Mouse (Mus musculus) ES-E14 (cell line): Measurements from ENCODE around the gene Esr1. TPM values are rescaled to one million over a fixed set of nuclear protein-coding genes. Genes with fewer than 3 reads are reported as not detected.

Source experiments
- DNase-seq: peaks from one replicate; pipeline ENCODE4 v3.0.0-alpha.2; 2013; ENCODE audit warnings: low read depth, low spot score
- H3K27ac ChIP-seq: 2 replicates; pipeline ENCODE4 v1.5.1; 2012; ENCODE audit warnings: low read depth, mild to moderate bottlenecking, low read length, moderate library complexity, mixed read lengths; ENCODE audit not compliant: poor library complexity, insufficient read depth, severe bottlenecking
- H3K36me3 ChIP-seq: 2 replicates; pipeline ENCODE4 v1.6.1; 2012; ENCODE audit warnings: mild to moderate bottlenecking, low read length, moderate library complexity, mixed read lengths; ENCODE audit not compliant: control insufficient read depth, poor library complexity, insufficient read depth, severe bottlenecking
- H3K4me1 ChIP-seq, 2 experiments: fragments of 150-350 bp in 1 of 2; sonication (generic) in 1 of 2; 2 replicates each; pipeline ENCODE4 v1.6.1; 2012; ENCODE audit warnings: low read length in 2 of 2, mild to moderate bottlenecking in 1 of 2, mixed read lengths in 1 of 2; ENCODE audit not compliant: control insufficient read depth in 2 of 2, insufficient read depth in 2 of 2, poor library complexity in 1 of 2
- H3K4me3 ChIP-seq, 2 experiments: fragments of 150-350 bp in 1 of 2; sonication (generic) in 1 of 2; 2 replicates each; pipeline ENCODE4 v1.5.1; 2012; ENCODE audit warnings: low read length in 2 of 2, low read depth in 1 of 2, mild to moderate bottlenecking in 1 of 2, mixed read lengths in 1 of 2; ENCODE audit not compliant: insufficient read depth in 1 of 2, poor library complexity in 1 of 2, severe bottlenecking in 1 of 2
- H3K9ac ChIP-seq: 2 replicates; pipeline ENCODE4 v1.6.1; 2012; ENCODE audit warnings: low read depth, mild to moderate bottlenecking, low read length, mixed read lengths; ENCODE audit not compliant: poor library complexity, insufficient read depth, severe bottlenecking
- H3K9me3 ChIP-seq: fragments of 150-350 bp; sonication (generic); 2 replicates; pipeline ENCODE4 v1.6.1; 2012; ENCODE audit warnings: low read depth, mild to moderate bottlenecking, low read length; ENCODE audit not compliant: control insufficient read depth, insufficient read depth
- CHD2 ChIP-seq: IDR thresholded peaks from 2 replicates; pipeline ENCODE4 v1.6.1; 2014; ENCODE audit warnings: mild to moderate bottlenecking, low read depth, low read length, inconsistent platforms
- HCFC1 ChIP-seq: IDR thresholded peaks from 2 replicates; pipeline ENCODE4 v1.6.1; 2012; ENCODE audit warnings: low read length, inconsistent platforms, borderline replicate concordance; ENCODE audit not compliant: insufficient read depth
- MAFK ChIP-seq: IDR thresholded peaks from 2 replicates; pipeline ENCODE4 v1.6.1; 2014; ENCODE audit warnings: mild to moderate bottlenecking, low read depth, low read length, inconsistent platforms; ENCODE audit not compliant: insufficient read depth
- ZC3H11A ChIP-seq: IDR thresholded peaks from 2 replicates; pipeline ENCODE4 v1.6.1; 2012; ENCODE audit warnings: low read depth, mild to moderate bottlenecking, inconsistent platforms, low read length, borderline replicate concordance
- ZNF384 ChIP-seq: IDR thresholded peaks from 2 replicates; pipeline ENCODE4 v1.6.1; 2012; ENCODE audit warnings: low read depth, low read length, inconsistent platforms
- in situ Hi-C, 2 experiments: fragments of 600-800 bp; cut with MboI; formaldehyde crosslinking; loops; one replicate each; pipeline ENCODE4 v1.15.1; 2025; ENCODE audit warnings: low sequenced_read_pairs in 2 of 2, inconsistent platforms in 1 of 2; ENCODE audit not compliant: unreplicated experiment in 2 of 2
- total RNA-seq: library from RNA; depleted of rRNA; stranded (reverse); fragments of 300-350 nt; gene quantifications from 2 replicates; pipeline ENCODE4 v1.2.3, GENCODE M21; 2012

Gene Esr1
- total RNA-seq, 1 experiment: 0.09 TPM

- DNase-seq: no peak
- H3K27ac ChIP-seq: no peak overlapping the region
- TF ChIP-seq ZNF384: no peak
- TF ChIP-seq MAFK: no peak
- no peak for TF ChIP-seq CHD2
- no peak for TF ChIP-seq ZC3H11A
- no peak for TF ChIP-seq HCFC1
- no peaks in the 10 kb centered on the region for H3K4me1 ChIP-seq
- no peak overlapping the region for H3K9ac ChIP-seq
- in situ Hi-C loops: no loop called here
- no peak overlapping the region for H3K4me3 ChIP-seq
- H3K9me3 ChIP-seq: no peaks in the 10 kb centered on the region
- no peaks in the 10 kb centered on the region for H3K36me3 ChIP-seq
These were observed 365.2 kb downstream of the Esr1 start for GRCm38 (mm10) chr10:4976557-4976956.

- Histone ChIP-seq H3K9ac (no peak overlapping the region), H3K9me3 (no peaks in the 10 kb centered on the region), H3K27ac (no peak overlapping the region), H3K36me3 (no peaks in the 10 kb centered on the region), H3K4me3 (no peak overlapping the region), H3K4me1 (no peaks in the 10 kb centered on the region)
- no peak for TF ChIP-seq MAFK
- DNase-seq: no peak
- in situ Hi-C loops: no loop called here
These were observed 366.0 kb downstream of the Esr1 start for GRCm38 (mm10) chr10:4977374-4977773.

GRCm38 (mm10) chr10:4983919-4984318, 372.5 kb downstream of the Esr1 start:
- no peak for DNase-seq
- TF ChIP-seq HCFC1 (no peak), ZC3H11A (no peak), CHD2 (no peak), MAFK (no peak), ZNF384 (no peak)
- Histone ChIP-seq H3K9ac (no peak overlapping the region), H3K27ac (no peak overlapping the region), H3K4me1 (no peaks in the 10 kb centered on the region), H3K36me3 (no peaks in the 10 kb centered on the region), H3K9me3 (no peaks in the 10 kb centered on the region), H3K4me3 (no peak overlapping the region)
- in situ Hi-C loops: no loop called here

GRCm38 (mm10) chr10:4993802-4994201, 382.4 kb downstream of the Esr1 start:
- H3K9ac ChIP-seq: no peak overlapping the region
- H3K4me1 ChIP-seq: no peaks in the 10 kb centered on the region
- H3K4me3 ChIP-seq: no peak overlapping the region
- H3K27ac ChIP-seq: no peak overlapping the region
- TF ChIP-seq HCFC1: no peak
- TF ChIP-seq ZC3H11A: no peak
- TF ChIP-seq MAFK: no peak
- no peak for TF ChIP-seq CHD2
- TF ChIP-seq ZNF384: no peak
- DNase-seq: no peak
- H3K9me3 ChIP-seq: no peaks in the 10 kb centered on the region
- in situ Hi-C loops: no loop called here
- no peaks in the 10 kb centered on the region for H3K36me3 ChIP-seq

GRCm38 (mm10) chr10:4996592-4996991, 385.2 kb downstream of the Esr1 start:
- Histone ChIP-seq H3K4me1 (no peaks in the 10 kb centered on the region), H3K4me3 (no peak overlapping the region), H3K36me3 (no peaks in the 10 kb centered on the region), H3K27ac (no peak overlapping the region), H3K9me3 (no peaks in the 10 kb centered on the region), H3K9ac (no peak overlapping the region)
- in situ Hi-C loops: no loop called here
- no peak for DNase-seq
- no peak for TF ChIP-seq ZC3H11A
- TF ChIP-seq HCFC1: no peak
- TF ChIP-seq MAFK: no peak
- TF ChIP-seq ZNF384: no peak
- TF ChIP-seq CHD2: no peak
